Mouse (Mus musculus) embryonic facial prominence, embryonic 14.5 days (tissue): Measurements from ENCODE around the gene Ryr1. TPM values are rescaled to one million over a fixed set of nuclear protein-coding genes. Genes with fewer than 3 reads are reported as not detected.

Experiments used
- ATAC-seq: fragments of 200-750 bp; cut with Nextera tagmentation; 2 replicates; pipeline ENCODE4 v1.8.0; 2017; ENCODE audit warnings: low read depth, moderate number of reproducible peaks, moderate TSS enrichment
- DNase-seq: peaks from one replicate; pipeline ENCODE4 v3.0.0-alpha.2; 2015; ENCODE audit warnings: low spot score
- H3K27ac ChIP-seq: fragments of 300-500 bp; sonication (generic); replicated peaks from 2 replicates; pipeline ENCODE4 v1.5.1; 2014; ENCODE audit warnings: low read depth, mild to moderate bottlenecking, low read length, moderate library complexity
- H3K27me3 ChIP-seq: fragments of 300-500 bp; sonication (generic); replicated peaks from 2 replicates; pipeline ENCODE4 v1.6.1; 2014; ENCODE audit warnings: low read length; ENCODE audit not compliant: control insufficient read depth, insufficient read depth
- H3K36me3 ChIP-seq: fragments of 300-500 bp; sonication (generic); 2 replicates; pipeline ENCODE4 v1.6.1; 2014; ENCODE audit warnings: low read length, mixed read lengths; ENCODE audit not compliant: control insufficient read depth, insufficient read depth
- H3K4me1 ChIP-seq: fragments of 300-500 bp; sonication (generic); 2 replicates; pipeline ENCODE4 v1.6.1; 2014; ENCODE audit warnings: antibody characterized with exemption, low read length; ENCODE audit not compliant: control insufficient read depth, insufficient read depth
- H3K4me2 ChIP-seq: fragments of 300-500 bp; sonication (generic); 2 replicates; pipeline ENCODE4 v1.6.1; 2014; ENCODE audit warnings: low read depth, mild to moderate bottlenecking, low read length, moderate library complexity, mixed read lengths
- H3K4me3 ChIP-seq: fragments of 300-500 bp; sonication (generic); 2 replicates; pipeline ENCODE4 v1.5.1; 2014; ENCODE audit warnings: low read depth, mild to moderate bottlenecking, low read length
- H3K9ac ChIP-seq: fragments of 300-500 bp; sonication (generic); 2 replicates; pipeline ENCODE4 v1.6.1; 2014; ENCODE audit warnings: low read depth, mild to moderate bottlenecking, low read length, moderate library complexity, mixed read lengths
- H3K9me3 ChIP-seq: fragments of 300-500 bp; sonication (generic); 2 replicates; pipeline ENCODE4 v1.6.1; 2016; ENCODE audit warnings: low read length; ENCODE audit not compliant: control insufficient read depth
- WGBS: fragments of 180-500 bp; shearing (Covaris S2); extraction: QIAGEN DNeasy Blood & Tissue Kit; methylation state at CpG from one replicate; pipeline ENCODE4 v1.1.7; 2014; 5-methylcytosine and 5-hydroxymethylcytosine counted together
- polyA plus RNA-seq: library from polyadenylated mRNA; unstranded; fragments of >200 nt; fragmentation: Nextera tagmentation; extraction: Ambion mirVana; gene quantifications from 2 replicates; pipeline ENCODE4 v1.2.1, GENCODE M21; 2014

Gene Ryr1
- polyA plus RNA-seq, 1 experiment from 2014 or later, result 10.6 TPM

DNA sequence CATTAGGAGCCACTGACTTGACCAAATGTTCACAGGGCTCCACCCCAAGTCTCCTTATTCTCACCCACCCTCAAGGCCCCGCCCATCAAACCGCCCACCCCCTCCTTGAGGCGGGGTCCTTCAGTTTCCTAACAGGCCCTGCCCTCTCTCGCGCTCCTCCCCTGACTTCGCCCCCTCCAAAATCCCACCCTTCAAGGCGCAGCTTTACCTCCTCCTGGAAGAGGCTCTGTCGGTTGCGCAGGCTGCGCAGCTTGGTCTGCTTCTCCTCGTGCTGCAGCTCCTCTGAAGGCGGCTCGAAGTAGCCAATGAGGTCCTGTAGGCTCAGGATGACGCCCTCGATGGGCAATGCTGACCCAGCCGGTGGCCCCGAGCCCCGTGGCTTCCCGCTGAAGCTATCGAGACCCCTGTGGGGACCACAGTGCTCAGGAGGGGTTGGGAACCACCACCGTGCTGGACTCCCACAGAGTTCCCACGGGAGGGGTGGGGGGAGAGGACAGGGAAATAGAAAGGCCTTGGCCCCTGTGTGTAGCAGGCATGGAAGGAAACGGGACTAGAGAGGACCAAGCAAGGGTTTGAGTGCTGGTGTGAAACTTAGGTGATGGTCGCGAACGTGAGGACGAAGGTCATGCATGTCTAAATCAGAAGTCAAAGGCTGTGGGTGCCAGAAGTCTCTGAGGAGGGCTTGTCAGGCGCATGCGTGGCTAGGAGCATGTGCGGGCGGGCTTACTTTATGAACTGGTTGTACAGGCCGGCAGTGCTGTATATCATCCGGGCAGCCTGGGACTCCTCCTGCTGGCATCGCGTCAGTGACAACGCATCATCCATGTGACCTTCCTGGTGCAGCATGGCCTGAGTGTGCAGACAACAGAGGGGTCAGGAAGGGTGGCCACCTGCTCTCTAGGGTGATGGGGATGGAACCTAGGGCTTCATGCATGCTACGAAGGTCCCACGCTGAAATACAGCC is 15.7 kb downstream of the Ryr1 start:
- Histone ChIP-seq H3K36me3 (no peaks in the 10 kb centered on the region), H3K4me3 (peak overlapping the region; percentile 27), H3K4me1 (peaks cover 5% of the 10 kb centered on the region; the same call in 1 of the 2 replicates), H3K27me3 (no peaks in the 10 kb centered on the region), H3K27ac (no peak overlapping the region), H3K4me2 (peak overlapping the region; percentile 54), H3K9me3 (no peaks in the 10 kb centered on the region), H3K9ac (peak overlapping the region; percentile 47)
- WGBS, result 31% methylated on average over 38 of the region's 38 CpGs
- peak; percentile 71 for ATAC-seq
- DNase-seq, result peak; percentile 65

DNA sequence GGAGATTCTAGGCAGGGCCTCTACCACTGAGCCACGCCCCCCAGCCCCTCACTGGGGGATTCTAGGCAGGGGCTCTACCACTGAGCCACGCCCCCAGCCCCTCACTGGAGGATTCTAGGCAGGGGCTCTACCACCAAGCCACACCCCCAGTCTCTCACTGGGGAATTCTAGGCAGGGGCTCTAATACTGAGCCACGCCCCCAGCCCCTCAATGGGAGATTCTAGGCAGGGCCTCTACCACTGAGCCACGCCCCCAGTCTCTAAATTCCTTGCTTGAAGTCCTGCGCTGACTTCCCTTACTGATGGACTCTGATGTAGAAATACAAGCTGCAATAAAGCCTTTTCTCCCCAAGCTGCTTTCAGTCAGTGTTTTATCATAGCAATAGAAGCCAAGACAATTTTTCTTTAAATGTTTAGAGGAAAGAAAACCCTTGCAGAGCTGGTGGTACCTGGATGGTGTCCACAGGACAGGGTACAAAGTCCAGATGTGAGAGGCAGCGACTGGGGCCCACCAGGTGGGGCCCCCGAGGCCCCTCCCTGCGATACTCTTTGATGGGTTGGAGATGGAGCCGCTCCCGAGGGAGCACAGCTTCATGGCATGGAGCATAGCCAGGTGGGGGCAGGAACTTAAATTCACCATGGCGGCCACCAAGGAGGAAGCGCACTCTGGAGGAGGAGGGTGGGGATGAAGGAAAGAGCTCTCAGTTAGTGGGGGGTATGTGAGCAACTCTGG is 23.5 kb downstream of the Ryr1 start:
- no peak overlapping the region for H3K4me3 ChIP-seq
- H3K27ac ChIP-seq, result no peak overlapping the region
- H3K4me2 ChIP-seq, result no peak overlapping the region
- no peaks in the 10 kb centered on the region for H3K4me1 ChIP-seq
- H3K36me3 ChIP-seq, result no peaks in the 10 kb centered on the region
- no peaks in the 10 kb centered on the region for H3K9me3 ChIP-seq
- WGBS, result 88% methylated on average over 12 of the region's 12 CpGs
- ATAC-seq, result no peak
- no peak overlapping the region for H3K9ac ChIP-seq
- no peaks in the 10 kb centered on the region for H3K27me3 ChIP-seq
- no peak for DNase-seq

DNA sequence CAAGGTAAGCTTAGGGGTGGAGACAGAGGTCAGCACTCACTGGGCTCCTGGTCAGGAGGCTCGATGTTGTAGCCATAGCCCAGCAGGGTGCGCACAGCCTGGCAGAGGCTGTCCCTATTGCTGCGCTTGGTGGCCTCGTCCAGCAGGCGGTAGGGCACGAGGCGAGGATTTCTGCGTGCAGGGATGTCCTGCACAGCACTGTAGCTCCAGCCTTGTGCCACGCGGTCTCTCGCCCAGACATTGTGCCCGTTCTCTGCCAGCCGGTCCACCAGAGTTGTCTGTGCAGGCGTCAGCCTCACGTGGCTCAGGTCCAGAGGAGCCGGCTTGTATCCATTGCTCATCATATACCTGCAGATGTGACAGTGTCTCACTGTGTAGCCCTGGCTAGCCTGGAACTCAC is 27.8 kb downstream of the Ryr1 start:
- WGBS, result 85% methylated on average over 15 of the region's 16 CpGs
- Histone ChIP-seq H3K27me3 (no peaks in the 10 kb centered on the region), H3K4me3 (no peak overlapping the region), H3K27ac (no peak overlapping the region), H3K36me3 (0 out of 2 replicates have a peak, but pooled peaks cover 4% of the 10 kb centered on the region), H3K4me2 (no peak overlapping the region), H3K4me1 (no peaks in the 10 kb centered on the region), H3K9ac (no peak overlapping the region), H3K9me3 (no peaks in the 10 kb centered on the region)
- no peak for ATAC-seq
- no peak for DNase-seq

DNA sequence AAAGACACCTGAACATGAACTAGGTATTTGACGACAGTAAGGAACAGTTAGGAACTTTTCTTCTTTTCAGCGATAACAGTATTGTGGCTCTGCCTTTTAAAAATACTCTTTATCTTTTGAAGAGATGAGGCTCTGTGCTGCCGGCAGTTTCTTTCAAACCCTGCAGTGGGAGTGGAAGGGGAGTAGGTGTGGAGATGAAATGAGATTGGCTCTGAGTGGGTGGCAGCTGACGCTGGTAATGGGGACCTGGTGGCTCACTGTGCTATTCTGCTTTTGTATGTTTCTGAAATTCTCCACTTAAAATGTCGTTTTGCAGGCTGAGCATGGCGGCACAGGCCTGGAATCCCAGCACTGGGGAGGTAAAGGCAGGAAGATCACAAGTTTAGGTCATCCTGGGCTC is 36.2 kb downstream of the Ryr1 start:
- Histone ChIP-seq H3K36me3 (0 out of 2 replicates have a peak, but pooled peaks cover 4% of the 10 kb centered on the region), H3K9me3 (no peaks in the 10 kb centered on the region)
- 73% methylated on average over 6 of the region's 6 CpGs for WGBS

DNA sequence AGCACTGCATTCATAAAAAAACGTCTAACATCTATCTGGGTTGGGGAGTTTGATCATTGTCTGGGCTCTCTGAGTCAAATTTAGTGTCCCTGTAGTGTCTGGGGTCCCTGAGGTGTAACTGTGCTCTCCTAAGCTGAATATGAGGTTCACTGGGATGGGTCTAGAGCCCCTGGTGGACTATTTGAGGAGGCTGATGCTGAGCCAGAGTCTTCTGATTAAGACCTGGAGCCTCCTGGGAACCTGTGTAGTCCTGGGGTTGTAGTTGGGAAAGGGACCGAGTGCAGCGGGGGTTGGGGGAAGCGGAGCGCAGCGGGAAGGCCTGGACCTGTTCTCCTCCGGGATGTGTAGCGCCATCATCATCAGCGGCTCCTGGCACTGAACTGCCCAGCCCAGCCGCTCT is 38.1 kb downstream of the Ryr1 start:
- Histone ChIP-seq H3K9ac (no peak overlapping the region), H3K9me3 (no peaks in the 10 kb centered on the region), H3K4me1 (no peaks in the 10 kb centered on the region), H3K27me3 (no peaks in the 10 kb centered on the region), H3K4me2 (no peak overlapping the region), H3K4me3 (no peak overlapping the region), H3K36me3 (no peaks in the 10 kb centered on the region), H3K27ac (no peak overlapping the region)
- ATAC-seq (no peak), DNase-seq (no peak)
- 91% methylated on average over 10 of the region's 10 CpGs for WGBS

More for the DNA sequence above, 36.2 kb downstream of the Ryr1 start:
- no peak for ATAC-seq
- H3K9ac ChIP-seq, result no peak overlapping the region
- no peak overlapping the region for H3K27ac ChIP-seq
- H3K4me2 ChIP-seq, result no peak overlapping the region
- no peaks in the 10 kb centered on the region for H3K27me3 ChIP-seq
- H3K4me3 ChIP-seq, result no peak overlapping the region
- no peak for DNase-seq
- no peaks in the 10 kb centered on the region for H3K4me1 ChIP-seq

DNA sequence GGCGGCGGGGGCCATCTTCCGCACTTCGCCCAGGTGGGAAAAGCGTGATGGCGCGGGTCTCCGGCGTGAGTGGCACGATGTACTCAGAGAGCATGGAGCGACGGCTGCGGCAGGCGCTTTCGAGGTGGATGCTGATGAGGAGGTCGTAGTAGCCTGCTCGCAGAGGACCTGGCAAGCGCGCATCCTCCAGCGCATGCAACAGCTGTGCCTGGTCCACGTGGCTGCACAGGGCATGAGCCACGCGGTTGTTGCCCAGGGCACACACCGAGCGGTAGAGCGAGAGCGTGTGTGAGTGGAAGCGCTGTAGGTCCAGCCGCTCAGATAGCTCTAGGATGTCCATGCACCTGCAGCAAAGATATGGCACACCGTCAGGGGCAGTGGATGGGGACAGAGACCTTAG is 39.0 kb downstream of the Ryr1 start:
- Histone ChIP-seq H3K9ac (no peak overlapping the region), H3K36me3 (no peaks in the 10 kb centered on the region), H3K4me2 (no peak overlapping the region), H3K27me3 (no peaks in the 10 kb centered on the region), H3K4me3 (no peak overlapping the region), H3K9me3 (no peaks in the 10 kb centered on the region), H3K27ac (no peak overlapping the region), H3K4me1 (no peaks in the 10 kb centered on the region)
- ATAC-seq, result no peak
- 92% methylated on average over 29 of the region's 30 CpGs for WGBS
- DNase-seq, result no peak

DNA sequence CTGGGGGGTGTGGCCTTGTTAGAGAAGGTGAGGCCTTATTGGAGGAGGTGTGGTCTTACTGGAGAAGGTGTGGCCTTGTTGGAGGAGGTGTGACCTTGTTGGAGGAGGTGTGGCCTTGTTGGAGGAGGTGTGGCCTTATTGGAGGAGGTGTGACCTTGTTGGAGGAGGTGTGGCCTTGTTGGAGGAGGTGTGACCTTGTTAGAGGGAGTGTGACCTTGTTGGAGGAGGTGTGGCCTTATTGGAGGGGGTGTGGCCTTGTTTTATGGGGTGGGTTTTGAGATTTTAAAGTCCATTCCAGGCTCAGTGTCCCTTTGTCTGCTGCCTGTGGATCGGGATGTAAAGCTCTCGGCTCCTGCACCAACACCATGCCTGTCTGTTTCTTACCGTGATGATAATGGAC is 40.6 kb downstream of the Ryr1 start:
- H3K4me2 ChIP-seq, result no peak overlapping the region
- no peaks in the 10 kb centered on the region for H3K4me1 ChIP-seq
- DNase-seq (no peak), ATAC-seq (no peak)
- 86% methylated on average over 3 of the region's 3 CpGs for WGBS
- no peaks in the 10 kb centered on the region for H3K9me3 ChIP-seq
- H3K27me3 ChIP-seq, result no peaks in the 10 kb centered on the region
- H3K9ac ChIP-seq, result no peak overlapping the region
- H3K27ac ChIP-seq, result no peak overlapping the region
- no peak overlapping the region for H3K4me3 ChIP-seq
- H3K36me3 ChIP-seq, result no peaks in the 10 kb centered on the region

DNA sequence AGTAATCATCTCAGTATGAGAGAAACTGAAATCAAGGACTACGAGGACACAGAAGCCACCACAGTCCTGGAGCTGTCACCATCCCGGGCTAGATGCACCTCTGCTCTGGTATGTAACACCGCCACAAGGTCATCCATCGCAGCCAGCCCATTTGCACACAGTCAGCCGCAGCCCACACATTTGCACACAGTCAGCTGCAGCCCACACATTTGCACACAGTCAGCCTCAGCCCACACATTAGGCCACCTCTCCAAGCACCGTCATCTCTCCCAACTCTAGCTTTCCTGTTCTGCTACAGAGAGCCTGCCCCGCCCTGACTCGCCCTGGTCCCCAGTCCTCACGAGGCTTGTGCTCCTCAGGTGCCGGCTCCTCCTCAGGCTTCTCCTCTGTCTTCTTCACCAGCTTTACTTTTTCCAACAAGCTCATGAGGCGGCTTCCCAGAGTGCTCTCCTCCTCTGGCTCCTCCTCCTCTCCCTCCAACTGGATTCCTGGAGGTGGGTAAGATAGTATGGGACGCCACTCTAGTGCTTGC is 45.5 kb downstream of the Ryr1 start:
- H3K4me2 ChIP-seq, result no peak overlapping the region
- no peak overlapping the region for H3K4me3 ChIP-seq
- H3K27me3 ChIP-seq, result no peaks in the 10 kb centered on the region
- no peaks in the 10 kb centered on the region for H3K36me3 ChIP-seq
- ATAC-seq (no peak), DNase-seq (no peak)
- no peak overlapping the region for H3K27ac ChIP-seq
- no peaks in the 10 kb centered on the region for H3K9me3 ChIP-seq
- no peak overlapping the region for H3K9ac ChIP-seq
- no peaks in the 10 kb centered on the region for H3K4me1 ChIP-seq
- 76% methylated on average over 12 of the region's 12 CpGs for whole genome bisulfite sequencing
